Mouse (Mus musculus) heart, adult 2 months (tissue): Measurements from ENCODE around the gene Dmxl2.

Experiments used
- CTCF ChIP-seq: fragments of 200-600 bp; IDR thresholded peaks from 2 replicates; pipeline ENCODE4 v1.8.1; 2022; ENCODE audit warnings: antibody characterized with exemption, mild to moderate bottlenecking, moderate library complexity
- EP300 ChIP-seq: fragments of 200-500 bp; IDR thresholded peaks from 2 replicates; pipeline ENCODE4 v1.6.1; 2011; ENCODE audit warnings: low read depth, low read length, control low read depth; ENCODE audit not compliant: insufficient read depth
- POLR2A ChIP-seq: fragments of 200-500 bp; IDR thresholded peaks from 2 replicates; pipeline ENCODE4 v1.6.1; 2011; ENCODE audit warnings: mild to moderate bottlenecking, low read depth, low read length, control low read depth; ENCODE audit not compliant: insufficient read depth

DNA sequence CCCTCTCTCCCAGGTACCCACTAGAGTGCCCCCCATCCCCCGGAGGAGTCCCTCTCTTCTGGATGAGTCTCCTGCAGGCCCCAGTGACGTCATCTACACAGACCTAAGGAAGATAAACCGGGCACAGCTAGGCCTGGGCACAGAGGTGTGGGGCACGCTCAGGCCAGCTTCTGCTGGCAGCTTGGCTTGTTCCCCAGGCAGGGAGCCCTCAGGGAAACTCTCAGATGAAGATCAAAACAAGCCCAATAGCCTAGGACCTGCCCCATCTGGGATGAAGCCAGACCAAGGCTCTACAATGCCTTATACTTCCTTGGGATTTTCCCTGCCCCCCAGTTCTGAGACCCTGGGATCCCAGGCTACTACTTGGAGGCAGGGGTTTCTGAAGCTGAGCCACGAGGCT is 39.4 kb upstream of the Dmxl2 start:
- TF ChIP-seq CTCF (no peak), EP300 (no peak), POLR2A (no peak)
